Mouse (Mus musculus) forebrain, embryonic 11.5 days (tissue): ENCODE measurements around the gene Knstrn. TPM values are rescaled to one million over a fixed set of nuclear protein-coding genes. Genes with fewer than 3 reads are reported as not detected.

Experiments used
- ATAC-seq: fragments of 200-750 bp; cut with Nextera tagmentation; replicated peaks from 2 replicates; pipeline ENCODE4 v1.8.0; 2017; ENCODE audit warnings: moderate TSS enrichment; ENCODE audit not compliant: low FRiP score
- DNase-seq: peaks from one replicate; pipeline ENCODE4 v3.0.0-alpha.2; 2017; ENCODE audit warnings: low spot score
- H3K27ac ChIP-seq: fragments of 300-500 bp; sonication (generic); 2 replicates; pipeline ENCODE4 v1.5.1; 2014; ENCODE audit warnings: low read depth, low read length
- H3K27me3 ChIP-seq: fragments of 300-500 bp; sonication (generic); 2 replicates; pipeline ENCODE4 v1.6.1; 2014; ENCODE audit warnings: mild to moderate bottlenecking, low read length, mixed read lengths; ENCODE audit not compliant: control insufficient read depth, insufficient read depth
- H3K36me3 ChIP-seq: fragments of 300-500 bp; sonication (generic); 2 replicates; pipeline ENCODE4 v1.6.1; 2014; ENCODE audit warnings: mild to moderate bottlenecking, low read length, moderate library complexity, mixed read lengths; ENCODE audit not compliant: control insufficient read depth, insufficient read depth
- H3K4me1 ChIP-seq: fragments of 300-500 bp; sonication (generic); replicated peaks from 2 replicates; pipeline ENCODE4 v1.6.1; 2014; ENCODE audit warnings: low read length, mixed read lengths; ENCODE audit not compliant: control insufficient read depth, insufficient read depth
- H3K4me2 ChIP-seq: fragments of 300-500 bp; sonication (generic); 2 replicates; pipeline ENCODE4 v1.6.1; 2014; ENCODE audit warnings: low read depth, mild to moderate bottlenecking, low read length, moderate library complexity, mixed read lengths; ENCODE audit not compliant: severe bottlenecking
- H3K4me3 ChIP-seq: fragments of 300-500 bp; sonication (generic); 2 replicates; pipeline ENCODE4 v1.5.1; 2014; ENCODE audit warnings: low read depth, low read length
- H3K9ac ChIP-seq: fragments of 300-500 bp; sonication (generic); 2 replicates; pipeline ENCODE4 v1.6.1; 2014; ENCODE audit warnings: low read length
- H3K9me3 ChIP-seq: fragments of 300-500 bp; sonication (generic); 2 replicates; pipeline ENCODE4 v1.6.1; 2016; ENCODE audit warnings: low read length, mixed read lengths; ENCODE audit not compliant: control insufficient read depth
- WGBS: fragments of 180-500 bp; shearing (Covaris S2); extraction: QIAGEN DNeasy Blood & Tissue Kit; methylation state at CpG from one replicate; pipeline ENCODE4 v1.1.7; 2014; 5-methylcytosine and 5-hydroxymethylcytosine counted together
- polyA plus RNA-seq: library from polyadenylated mRNA; unstranded; fragments of >200 nt; fragmentation: Nextera tagmentation; extraction: Ambion mirVana; gene quantifications from 2 replicates; pipeline ENCODE4 v1.2.1, GENCODE M21; 2014

The Knstrn gene
- polyA plus RNA-seq, result 196 and 202 TPM in 2 replicates

DNA sequence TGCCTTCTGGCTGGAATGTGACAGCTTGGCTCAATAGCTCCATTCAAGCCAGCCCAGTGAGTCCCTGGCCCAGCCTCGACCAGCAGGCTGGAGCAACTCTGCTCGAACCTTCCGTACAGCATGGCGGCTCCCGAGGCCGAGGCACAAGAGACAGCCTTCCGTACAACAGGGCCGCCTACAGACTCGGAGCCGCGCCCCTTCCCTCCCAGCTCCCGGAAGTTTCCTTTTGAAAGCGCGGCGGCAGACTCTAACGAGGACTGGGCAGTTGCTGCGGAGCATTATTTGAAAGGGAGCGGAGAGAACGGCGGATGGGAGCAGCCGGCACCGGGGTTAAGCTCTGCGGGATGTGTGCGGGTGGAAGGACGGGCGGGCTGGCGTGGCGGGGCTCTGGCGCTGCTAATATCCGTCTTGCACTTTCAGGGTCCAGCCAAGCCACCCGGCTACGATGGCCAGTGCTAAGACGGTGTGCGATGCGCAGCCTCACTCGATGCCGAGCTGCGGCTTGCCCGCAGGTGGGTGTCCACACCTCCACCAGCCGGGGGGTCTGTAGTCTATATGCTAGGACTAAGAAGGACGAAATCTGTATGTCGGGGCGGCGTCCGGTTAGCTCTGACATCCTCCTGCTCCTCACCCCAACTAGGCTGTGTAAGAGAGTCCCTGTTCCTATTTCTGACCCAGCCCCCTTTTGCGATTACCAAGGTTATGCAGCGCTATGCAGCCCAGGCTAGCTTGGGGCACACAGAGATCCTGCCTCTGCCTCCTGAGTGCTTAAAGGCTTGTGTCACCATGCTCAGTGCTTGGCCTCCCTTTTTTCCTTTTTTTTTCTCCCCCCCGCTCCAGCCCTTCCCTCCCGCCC lies at the start of gene Knstrn:
TSS of gene Knstrn (plus strand) at position 23 of the 856 bp plus-strand sequence.
- Histone ChIP-seq H3K9me3 (no peaks in the 10 kb centered on the region), H3K9ac (peak within 1 kb of the TSS; percentile 88), H3K36me3 (peaks cover 5% of the 10 kb centered on the region), H3K4me1 (peaks cover 7% of the 10 kb centered on the region), H3K4me2 (peak within 1 kb of the TSS; percentile 74), H3K27ac (peak within 1 kb of the TSS; percentile 59), H3K4me3 (peak within 1 kb of the TSS; percentile 74), H3K27me3 (no peaks in the 10 kb centered on the region)
- DNase-seq, result peak; percentile 95
- ATAC-seq, result peak; percentile 98
- WGBS, result 1% methylated on average over 46 of the region's 49 CpGs

DNA sequence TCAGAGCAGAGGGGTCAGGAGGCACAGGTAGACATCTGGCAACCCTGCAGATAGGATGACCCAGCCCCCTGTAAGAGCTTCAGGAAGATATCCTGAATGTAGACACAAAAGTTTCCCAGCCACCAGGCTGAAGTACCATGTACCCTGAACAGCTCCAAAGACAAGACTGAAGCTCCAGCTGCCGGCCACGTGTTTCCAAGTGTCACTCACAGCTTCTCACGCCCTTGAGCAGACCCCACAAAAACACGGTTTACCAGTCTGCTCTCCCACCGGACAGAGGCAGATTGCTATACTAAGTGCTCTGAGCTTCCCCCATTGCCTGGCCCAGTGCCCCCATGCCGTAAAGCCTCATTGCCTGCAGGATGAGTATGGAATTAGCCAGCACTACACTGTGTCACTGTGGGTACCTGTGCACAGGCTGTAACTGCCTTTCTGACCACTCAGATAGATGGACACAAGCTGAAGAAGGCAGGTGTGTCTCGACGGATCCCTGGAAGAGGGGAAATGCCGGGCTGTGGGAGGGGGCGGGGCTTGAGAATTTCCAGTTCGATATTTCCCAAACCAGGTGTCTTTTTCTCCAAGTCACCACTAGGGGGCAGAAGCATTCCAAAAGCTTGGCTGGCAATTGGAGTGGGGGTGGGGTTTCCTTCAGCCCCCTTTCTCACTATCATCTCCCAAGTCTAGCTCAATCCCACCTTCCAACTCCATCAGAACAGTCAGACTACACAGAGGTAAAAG lies 49.5 kb upstream of the Knstrn start:
- Histone ChIP-seq H3K4me3 (no peak overlapping the region), H3K4me1 (peaks cover 25% of the 10 kb centered on the region), H3K27me3 (peaks cover 7% of the 10 kb centered on the region), H3K9ac (no peak overlapping the region), H3K36me3 (no peaks in the 10 kb centered on the region), H3K27ac (no peak overlapping the region), H3K4me2 (no peak overlapping the region), H3K9me3 (no peaks in the 10 kb centered on the region)
- no peak for ATAC-seq
- peak; percentile 74 for DNase-seq
- 28% methylated on average over 11 of the region's 11 CpGs for WGBS

DNA sequence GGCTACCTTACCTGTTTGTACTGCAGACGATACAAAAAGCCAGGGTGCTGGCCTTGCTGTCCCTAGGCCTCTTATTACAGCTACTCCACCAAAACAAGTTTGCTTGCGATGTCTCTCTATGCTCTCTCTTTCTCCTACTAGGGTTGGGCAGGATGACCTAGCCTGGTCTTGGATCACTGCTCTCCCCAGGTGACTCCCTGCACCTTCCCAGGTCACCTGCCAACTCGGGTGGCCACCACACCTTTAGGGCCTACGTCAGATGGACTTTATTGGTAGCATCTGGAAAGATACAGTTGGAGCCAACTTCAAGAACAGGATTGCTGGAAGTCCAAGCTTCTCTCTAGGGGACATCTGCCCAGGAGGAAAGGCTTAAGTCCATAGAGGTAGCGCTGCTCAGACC lies 48.9 kb upstream of the Knstrn start:
- H3K27me3 ChIP-seq, result peaks cover 7% of the 10 kb centered on the region
- DNase-seq (no peak), ATAC-seq (no peak)
- peaks cover 25% of the 10 kb centered on the region for H3K4me1 ChIP-seq
- no peak overlapping the region for H3K9ac ChIP-seq
- H3K4me2 ChIP-seq, result no peak overlapping the region
- no peaks in the 10 kb centered on the region for H3K9me3 ChIP-seq
- H3K4me3 ChIP-seq, result no peak overlapping the region
- 87% methylated on average over 5 of the region's 5 CpGs for whole genome bisulfite sequencing
- H3K36me3 ChIP-seq, result no peaks in the 10 kb centered on the region
- no peak overlapping the region for H3K27ac ChIP-seq

DNA sequence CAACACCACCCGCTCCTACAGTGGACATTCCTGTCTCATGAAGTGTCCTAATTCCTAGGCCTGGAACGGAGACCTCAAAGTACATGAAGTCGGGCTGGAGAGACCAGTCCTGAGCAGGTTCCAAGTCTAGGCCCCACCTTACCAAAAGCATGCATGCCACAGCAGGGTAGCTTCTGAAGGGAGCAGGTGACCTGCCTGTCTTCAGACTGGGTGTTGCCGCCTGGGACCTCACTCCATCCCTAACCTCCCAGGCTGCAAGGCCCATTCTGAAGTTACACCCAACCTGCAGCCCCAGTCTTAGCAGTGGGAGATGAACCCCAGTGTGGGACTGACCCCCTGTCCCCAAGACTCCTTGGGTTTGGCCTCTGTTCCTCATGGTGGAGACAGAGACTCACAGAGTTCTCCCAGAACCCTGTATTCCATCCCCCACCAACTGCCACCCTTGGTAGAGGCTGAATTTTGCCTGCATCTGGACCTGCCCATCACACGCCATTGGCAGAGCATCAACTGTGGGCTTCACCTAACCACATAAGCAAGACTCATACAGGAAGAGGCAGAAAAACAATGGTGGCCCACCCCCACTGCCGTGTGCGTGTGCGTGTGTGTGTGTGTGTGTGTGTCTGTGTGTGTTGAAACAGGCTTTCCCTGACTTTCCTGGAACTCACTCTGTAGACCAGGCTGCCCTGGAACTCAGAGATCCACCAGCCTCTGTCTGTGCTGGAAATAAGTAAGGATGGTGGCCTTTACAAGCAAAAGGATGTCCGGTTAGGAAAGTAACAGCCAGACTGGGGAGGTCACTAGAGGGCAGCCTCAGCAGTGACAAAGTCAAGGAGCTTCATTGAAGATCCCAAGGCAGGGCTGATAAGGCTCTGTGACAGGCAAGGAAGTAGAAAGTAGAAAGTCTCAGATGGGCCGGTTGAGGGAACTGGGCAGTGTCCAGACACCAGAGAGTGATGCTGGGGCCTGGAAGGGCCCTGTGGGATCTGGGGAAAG lies 47.5 kb upstream of the Knstrn start:
- DNase-seq (no peak), ATAC-seq (no peak)
- 76% methylated on average over 10 of the region's 10 CpGs for WGBS
- no peak overlapping the region for H3K4me2 ChIP-seq
- H3K9ac ChIP-seq, result no peak overlapping the region
- H3K36me3 ChIP-seq, result no peaks in the 10 kb centered on the region
- H3K4me1 ChIP-seq, result peaks cover 20% of the 10 kb centered on the region
- H3K27me3 ChIP-seq, result peaks cover 5% of the 10 kb centered on the region
- H3K4me3 ChIP-seq, result no peak overlapping the region
- no peaks in the 10 kb centered on the region for H3K9me3 ChIP-seq
- H3K27ac ChIP-seq, result no peak overlapping the region

DNA sequence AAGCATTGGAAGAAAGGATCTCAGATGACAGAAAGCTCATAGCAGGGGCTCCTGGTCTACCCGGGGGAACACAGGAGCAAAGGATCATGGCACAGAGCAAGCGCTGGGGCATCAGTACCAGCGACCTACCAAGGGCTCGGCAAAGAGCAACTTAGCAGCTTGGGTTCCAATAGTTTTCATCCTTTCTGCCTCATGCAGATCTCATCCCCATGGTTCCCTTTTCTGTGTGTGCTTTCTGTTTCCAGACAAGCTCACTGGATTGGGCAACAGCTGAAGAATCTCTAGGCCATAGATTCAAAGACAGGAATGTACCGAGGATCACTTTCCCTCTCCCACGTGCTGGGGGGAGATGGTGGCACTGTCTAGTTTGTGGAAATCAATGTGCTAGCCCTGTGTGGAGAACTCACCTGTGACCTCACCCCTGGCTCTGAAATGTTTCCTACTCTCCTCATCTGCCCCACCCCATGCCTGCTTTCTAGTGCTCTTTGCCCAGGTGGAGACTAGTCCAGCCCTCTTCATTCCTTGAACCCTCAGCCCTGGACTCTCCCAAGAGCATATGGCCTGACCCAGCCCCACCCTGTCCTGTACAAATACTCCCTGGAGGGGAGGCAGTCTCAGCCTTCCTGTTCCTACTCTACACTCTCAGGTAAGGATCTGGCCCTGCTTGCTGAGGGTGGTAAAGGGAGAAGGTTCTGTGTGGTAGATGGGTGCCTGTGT lies 41.5 kb upstream of the Knstrn start, which contains the start of gene Phgr1:
TSS of gene Phgr1 (plus strand) at position 612 of the 717 bp plus-strand sequence.
- H3K4me2 ChIP-seq, result no peak within 1 kb of the TSS
- ATAC-seq (no peak), DNase-seq (no peak)
- WGBS, result 85% methylated on average over 6 of the region's 6 CpGs
- H3K9ac ChIP-seq, result no peak within 1 kb of the TSS
- H3K4me1 ChIP-seq, result no peaks in the 10 kb centered on the region
- no peaks in the 10 kb centered on the region for H3K27me3 ChIP-seq
- no peak within 1 kb of the TSS for H3K4me3 ChIP-seq
- H3K9me3 ChIP-seq, result no peaks in the 10 kb centered on the region
- H3K27ac ChIP-seq, result no peak within 1 kb of the TSS
- H3K36me3 ChIP-seq, result no peaks in the 10 kb centered on the region

DNA sequence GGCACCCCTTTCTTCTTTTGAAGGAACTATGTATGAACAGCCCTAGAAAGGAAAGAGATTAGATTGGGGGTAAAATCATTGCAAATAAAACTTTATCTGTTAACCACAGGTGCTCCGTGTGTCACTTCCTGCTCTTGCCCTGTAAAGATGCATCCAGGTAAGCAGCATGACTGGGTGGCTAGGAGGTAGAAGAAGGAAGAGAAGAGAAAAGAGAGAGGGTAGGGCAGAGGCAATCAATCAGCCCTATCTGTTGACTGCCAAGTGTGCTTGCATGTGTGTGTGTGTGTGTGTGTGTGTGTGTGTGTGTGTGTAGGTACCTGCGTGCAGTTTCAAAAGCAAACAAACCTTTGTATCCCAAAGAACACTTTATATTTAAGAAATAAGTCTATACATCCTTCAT lies 39.3 kb upstream of the Knstrn start:
- DNase-seq (no peak), ATAC-seq (no peak)
- H3K4me3 ChIP-seq, result no peak overlapping the region
- no peaks in the 10 kb centered on the region for H3K27me3 ChIP-seq
- no peak overlapping the region for H3K9ac ChIP-seq
- H3K36me3 ChIP-seq, result no peaks in the 10 kb centered on the region
- H3K27ac ChIP-seq, result no peak overlapping the region
- H3K4me1 ChIP-seq, result no peaks in the 10 kb centered on the region; the same call in 1 of the 2 replicates
- no peaks in the 10 kb centered on the region for H3K9me3 ChIP-seq
- 92% methylated on average over 2 of the region's 2 CpGs for WGBS
- H3K4me2 ChIP-seq, result no peak overlapping the region

DNA sequence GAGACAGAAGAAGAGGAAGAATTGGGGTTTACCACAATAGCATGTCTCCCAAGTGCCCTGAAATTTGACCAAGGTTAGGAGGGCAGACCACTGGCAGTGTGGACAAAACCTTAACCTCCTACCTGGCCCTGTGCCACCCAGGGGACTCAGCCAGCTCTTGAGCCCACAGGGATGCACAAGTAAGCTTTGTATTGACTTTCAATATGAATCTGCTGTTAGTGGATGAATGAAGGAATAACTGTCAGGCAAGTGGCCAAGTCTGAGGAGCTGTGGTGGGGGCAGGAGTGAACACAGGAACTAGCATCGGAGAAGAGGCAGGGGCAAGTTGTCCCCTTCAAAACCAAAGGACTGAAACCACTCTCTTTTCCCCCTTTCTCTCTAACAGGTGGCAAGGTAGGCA lies 38.4 kb upstream of the Knstrn start:
- no peak overlapping the region for H3K4me2 ChIP-seq
- H3K27me3 ChIP-seq, result peaks cover 2% of the 10 kb centered on the region; the same call in 1 of the 2 replicates
- WGBS, result 88% methylated on average over 1 of the region's 1 CpGs
- no peak for ATAC-seq
- DNase-seq, result no peak
- H3K4me1 ChIP-seq, result no peaks in the 10 kb centered on the region; the same call in 1 of the 2 replicates
- H3K27ac ChIP-seq, result no peak overlapping the region
- no peaks in the 10 kb centered on the region for H3K9me3 ChIP-seq
- H3K9ac ChIP-seq, result no peak overlapping the region
- H3K4me3 ChIP-seq, result no peak overlapping the region
- no peaks in the 10 kb centered on the region for H3K36me3 ChIP-seq
